Mouse (Mus musculus) forebrain, embryonic 13.5 days (tissue): ENCODE data around the gene Lhx8. TPM values are rescaled to one million over a fixed set of nuclear protein-coding genes. Genes with fewer than 3 reads are reported as not detected.
A peak's percentile ranks its signal among the peaks of the same experiment; 100 is the strongest.

ENCODE experiments used
- ATAC-seq: fragments of 200-750 bp; cut with Nextera tagmentation; 2 replicates; pipeline ENCODE4 v1.8.0; 2017
- H3K27ac ChIP-seq: fragments of 300-500 bp; sonication (generic); 2 replicates; pipeline ENCODE4 v1.5.1; 2015; ENCODE audit warnings: inconsistent platforms, mild to moderate bottlenecking, moderate library complexity
- H3K27me3 ChIP-seq: fragments of 300-500 bp; sonication (generic); 2 replicates; pipeline ENCODE4 v1.6.1; 2015; ENCODE audit warnings: mild to moderate bottlenecking, inconsistent platforms
- H3K36me3 ChIP-seq: fragments of 300-500 bp; sonication (generic); 2 replicates; pipeline ENCODE4 v1.6.1; 2015; ENCODE audit warnings: mild to moderate bottlenecking, inconsistent platforms; ENCODE audit not compliant: poor library complexity, severe bottlenecking
- H3K4me1 ChIP-seq: fragments of 300-500 bp; sonication (generic); 2 replicates; pipeline ENCODE4 v1.6.1; 2015; ENCODE audit warnings: inconsistent platforms
- H3K4me2 ChIP-seq: fragments of 300-500 bp; sonication (generic); 2 replicates; pipeline ENCODE4 v1.6.1; 2015; ENCODE audit warnings: inconsistent platforms, mild to moderate bottlenecking, moderate library complexity
- H3K4me3 ChIP-seq: fragments of 300-500 bp; sonication (generic); 2 replicates; pipeline ENCODE4 v1.5.1; 2015; ENCODE audit warnings: mild to moderate bottlenecking, inconsistent platforms
- H3K9ac ChIP-seq: fragments of 300-500 bp; sonication (generic); 2 replicates; pipeline ENCODE4 v1.6.1; 2015; ENCODE audit warnings: mild to moderate bottlenecking, inconsistent platforms
- H3K9me3 ChIP-seq: fragments of 300-500 bp; sonication (generic); replicated peaks from 2 replicates; pipeline ENCODE4 v1.6.1; 2016; ENCODE audit warnings: inconsistent platforms
- WGBS: fragments of 180-500 bp; shearing (Covaris S2); methylation state at CpG from one replicate; pipeline ENCODE4 v1.1.7; 2015; 5-methylcytosine and 5-hydroxymethylcytosine counted together
- polyA plus RNA-seq: library from polyadenylated mRNA; unstranded; fragments of >200 nt; fragmentation: Nextera tagmentation; extraction: Ambion mirVana; gene quantifications from 2 replicates; pipeline ENCODE4 v1.2.1, GENCODE M21; 2015

Lhx8 gene
- polyA plus RNA-seq, 1 experiment from 2014 or later = 24.5 TPM

DNA sequence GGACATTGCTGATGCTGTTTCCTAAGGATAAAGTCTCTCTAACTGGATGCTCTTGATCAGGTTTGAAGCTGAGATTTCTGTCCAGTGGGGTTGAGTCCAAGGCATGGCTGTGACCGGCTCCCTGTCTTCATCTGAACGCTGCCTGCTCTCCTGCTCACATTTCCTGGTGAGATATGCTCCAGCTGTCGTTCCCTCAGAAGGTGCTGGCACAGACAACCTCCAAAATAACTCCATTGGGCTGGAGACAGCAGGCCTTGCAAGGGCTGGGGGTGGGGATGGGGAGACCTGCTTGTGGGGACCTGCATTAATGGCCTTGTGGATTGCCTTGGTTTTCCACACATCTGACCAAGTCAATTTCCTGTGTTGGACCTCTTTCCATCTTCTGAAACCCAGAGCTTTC is 46.2 kb downstream of the Lhx8 start:
- H3K27ac ChIP-seq = no peak overlapping the region
- no peak for ATAC-seq
- 86% methylated on average over 3 of the region's 3 CpGs for WGBS

DNA sequence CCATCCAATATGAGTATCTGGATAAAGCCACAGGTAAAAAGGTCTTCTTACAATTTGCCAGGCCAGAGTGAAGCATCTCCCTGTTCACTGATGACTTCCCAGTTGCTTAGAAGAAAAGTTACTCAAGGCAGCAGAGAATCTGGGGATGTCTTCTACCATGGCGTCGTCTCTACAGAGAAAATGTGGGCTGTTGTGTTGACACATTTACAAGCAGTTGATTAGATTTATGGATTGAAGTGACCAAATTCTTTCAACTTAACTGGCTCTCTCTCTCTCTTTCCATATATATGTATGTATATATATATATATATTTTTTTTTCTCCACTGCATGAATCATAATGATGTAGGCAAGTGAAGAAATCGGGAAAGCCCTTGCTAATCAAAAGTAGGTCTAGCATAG is 55.8 kb downstream of the Lhx8 start:
- Histone ChIP-seq H3K27me3 (peaks cover 16% of the 10 kb centered on the region; the same call in 1 of the 2 replicates), H3K36me3 (no peaks in the 10 kb centered on the region), H3K9ac (no peak overlapping the region), H3K27ac (no peak overlapping the region), H3K4me2 (no peak overlapping the region), H3K4me3 (no peak overlapping the region), H3K4me1 (no peaks in the 10 kb centered on the region), H3K9me3 (no peaks in the 10 kb centered on the region)
- no peak for ATAC-seq
- 90% methylated on average over 3 of the region's 3 CpGs for WGBS

More for the DNA sequence above, 46.2 kb downstream of the Lhx8 start:
- Histone ChIP-seq H3K27me3 (no peaks in the 10 kb centered on the region), H3K36me3 (no peaks in the 10 kb centered on the region), H3K9me3 (no peaks in the 10 kb centered on the region), H3K4me3 (no peak overlapping the region), H3K4me2 (no peak overlapping the region), H3K4me1 (no peaks in the 10 kb centered on the region), H3K9ac (no peak overlapping the region)

DNA sequence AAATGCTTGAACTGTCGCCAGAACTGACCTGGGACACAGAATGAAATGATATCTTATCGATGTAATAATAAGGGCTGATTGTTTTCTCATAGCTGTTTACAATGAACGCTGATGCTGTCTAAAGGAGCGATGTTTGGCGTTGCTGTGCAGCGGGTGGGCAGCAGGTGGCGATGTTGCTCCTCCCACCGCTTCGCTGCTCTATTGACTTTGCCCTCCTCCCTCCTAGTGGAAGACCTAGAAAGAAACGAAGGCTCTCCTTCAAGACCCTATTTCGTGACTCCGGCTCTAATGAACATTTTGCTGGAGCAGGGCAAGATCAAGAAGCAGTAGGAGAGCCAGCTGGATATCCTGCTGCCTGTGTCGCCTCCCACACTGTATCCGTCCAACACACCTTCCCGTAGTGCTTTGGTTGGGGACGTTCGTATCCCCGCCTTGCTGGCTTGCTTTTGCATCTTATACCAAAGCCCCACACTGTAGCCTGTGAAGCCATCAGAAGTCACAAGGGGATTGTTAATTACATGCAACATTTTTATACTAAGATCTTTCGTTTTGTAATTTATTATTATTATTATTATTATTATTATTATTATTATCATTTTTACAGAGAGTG is 60.6 kb downstream of the Lhx8 start:
- Histone ChIP-seq H3K36me3 (no peaks in the 10 kb centered on the region), H3K9ac (peak overlapping the region; percentile 53; the same call in 1 of the 2 replicates), H3K27me3 (0 out of 2 replicates have a peak, but pooled peaks cover 14% of the 10 kb centered on the region), H3K4me2 (peak overlapping the region; percentile 61), H3K27ac (no peak overlapping the region), H3K4me1 (no peaks in the 10 kb centered on the region), H3K4me3 (peak overlapping the region; percentile 25), H3K9me3 (no peaks in the 10 kb centered on the region)
- peak; percentile 88 for ATAC-seq
- 11% methylated on average over 19 of the region's 19 CpGs for WGBS

DNA sequence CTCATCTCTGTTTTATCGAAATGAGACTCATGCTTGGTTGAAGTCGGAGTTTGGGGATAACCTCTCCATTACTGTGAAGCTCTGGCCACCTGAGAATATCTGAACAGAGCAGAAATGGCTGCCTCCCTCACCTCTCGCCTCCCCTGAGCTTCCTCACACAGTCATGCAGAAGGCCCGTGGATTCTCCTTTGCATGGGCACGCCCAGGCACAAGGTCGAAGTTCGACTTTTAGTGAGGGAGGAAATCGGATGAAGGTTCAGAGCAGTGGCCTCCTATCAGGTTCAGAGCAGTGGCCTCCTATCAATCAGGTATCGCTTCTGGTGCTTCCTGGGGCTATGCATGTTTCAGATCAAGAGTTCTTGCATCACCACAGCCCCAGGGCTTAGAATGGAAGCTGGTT is 62.1 kb downstream of the Lhx8 start:
- Histone ChIP-seq H3K36me3 (no peaks in the 10 kb centered on the region), H3K4me3 (no peak overlapping the region), H3K4me1 (no peaks in the 10 kb centered on the region), H3K9me3 (no peaks in the 10 kb centered on the region), H3K27ac (no peak overlapping the region), H3K9ac (no peak overlapping the region), H3K27me3 (0 out of 2 replicates have a peak, but pooled peaks cover 14% of the 10 kb centered on the region), H3K4me2 (no peak overlapping the region)
- no peak for ATAC-seq
- 82% methylated on average over 9 of the region's 9 CpGs for WGBS

DNA sequence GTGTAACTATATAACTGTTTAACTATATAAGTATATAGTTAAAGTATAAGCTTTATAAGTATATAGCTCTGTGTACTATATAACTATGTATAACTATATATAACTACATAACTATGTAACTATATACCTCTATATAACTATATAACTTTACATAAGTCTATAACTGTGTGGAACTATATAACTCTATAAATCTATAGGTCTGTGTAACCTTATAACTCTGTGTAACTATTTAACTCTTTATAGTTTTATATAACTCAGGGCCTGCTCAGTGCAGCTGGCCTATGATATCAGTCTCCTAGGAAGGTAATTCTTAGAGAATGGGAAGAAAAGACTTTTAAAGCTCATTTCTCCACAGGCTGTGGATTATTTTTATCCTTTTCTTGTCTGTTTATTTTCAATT is 73.1 kb downstream of the Lhx8 start:
- Histone ChIP-seq H3K4me1 (no peaks in the 10 kb centered on the region), H3K36me3 (no peaks in the 10 kb centered on the region), H3K27me3 (no peaks in the 10 kb centered on the region), H3K27ac (no peak overlapping the region), H3K9me3 (no peaks in the 10 kb centered on the region), H3K9ac (no peak overlapping the region), H3K4me2 (no peak overlapping the region), H3K4me3 (no peak overlapping the region)
- no peak for ATAC-seq
